Mouse (Mus musculus) embryonic fibroblast, embryonic 13.5 days (primary cell): ENCODE measurements at regions not wholly inside any gene's neighbourhood (a gene's known extent, or its start where the extent isn't known, plus 50 kb on each side); places are given as distances from the start of the nearest gene placed in this dataset.

ENCODE experiments used
- CTCF ChIP-seq: IDR thresholded peaks from 2 replicates; pipeline ENCODE4 v1.5.1; 2011; ENCODE audit warnings: mild to moderate bottlenecking, control low read depth, low read length, moderate library complexity, borderline replicate concordance; ENCODE audit not compliant: insufficient read depth
- POLR2A ChIP-seq: IDR thresholded peaks from 2 replicates; pipeline ENCODE4 v1.6.1; 2011; ENCODE audit warnings: low read depth, mild to moderate bottlenecking, control low read depth, low read length, moderate library complexity

DNA sequence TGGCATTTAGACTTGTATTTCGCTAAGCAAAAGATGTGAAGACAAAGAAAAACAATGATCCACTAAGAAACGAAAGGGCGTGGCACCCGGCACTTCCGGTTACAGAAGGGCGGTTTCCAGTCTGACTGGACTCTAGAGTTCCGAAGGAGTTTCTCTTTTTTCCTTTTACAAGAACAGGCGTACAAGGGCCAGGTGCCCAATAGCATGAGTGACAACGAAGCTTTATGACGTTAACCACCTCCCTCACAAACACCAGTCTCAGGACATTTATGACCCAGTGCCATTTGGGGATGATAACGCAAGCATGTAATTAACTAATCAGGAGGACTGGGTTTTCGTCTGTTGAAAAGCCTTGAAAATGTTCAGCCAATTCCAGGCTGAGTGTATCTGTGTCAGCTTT lies 347.9 kb upstream of the Prickle1 start:
- TF ChIP-seq POLR2A (no peak), CTCF (no peak)
